Mouse (Mus musculus) brain, embryonic 14.5 days (tissue): ENCODE measurements around the gene Col24a1.

Source experiments
- CTCF ChIP-seq: fragments of 200-500 bp; IDR thresholded peaks from 2 replicates; pipeline ENCODE4 v1.5.1; 2012; ENCODE audit warnings: inconsistent platforms, mild to moderate bottlenecking, moderate library complexity, borderline replicate concordance; ENCODE audit not compliant: insufficient read depth, insufficient read length; ENCODE audit errors: extremely low read depth
- POLR2A ChIP-seq: fragments of 200-500 bp; IDR thresholded peaks from 2 replicates; pipeline ENCODE4 v1.6.1; 2012; ENCODE audit warnings: mild to moderate bottlenecking, inconsistent platforms, borderline replicate concordance; ENCODE audit not compliant: poor library complexity, insufficient read depth, insufficient read length, severe bottlenecking; ENCODE audit errors: extremely low read depth

- TF ChIP-seq CTCF (no peak), POLR2A (no peak)
Observed at GRCm38 (mm10) chr3:145576482-145576822, 284.2 kb downstream of the Col24a1 start.
